Mouse (Mus musculus) spleen, postnatal 4 days (tissue): ENCODE data around the gene Opa1.

Experiments
- DNase-seq, 2 experiments: peaks; one replicate each; pipeline ENCODE4 v3.0.0; 2022; ENCODE audit warnings: low spot score in 2 of 2

The Opa1 gene

DNA sequence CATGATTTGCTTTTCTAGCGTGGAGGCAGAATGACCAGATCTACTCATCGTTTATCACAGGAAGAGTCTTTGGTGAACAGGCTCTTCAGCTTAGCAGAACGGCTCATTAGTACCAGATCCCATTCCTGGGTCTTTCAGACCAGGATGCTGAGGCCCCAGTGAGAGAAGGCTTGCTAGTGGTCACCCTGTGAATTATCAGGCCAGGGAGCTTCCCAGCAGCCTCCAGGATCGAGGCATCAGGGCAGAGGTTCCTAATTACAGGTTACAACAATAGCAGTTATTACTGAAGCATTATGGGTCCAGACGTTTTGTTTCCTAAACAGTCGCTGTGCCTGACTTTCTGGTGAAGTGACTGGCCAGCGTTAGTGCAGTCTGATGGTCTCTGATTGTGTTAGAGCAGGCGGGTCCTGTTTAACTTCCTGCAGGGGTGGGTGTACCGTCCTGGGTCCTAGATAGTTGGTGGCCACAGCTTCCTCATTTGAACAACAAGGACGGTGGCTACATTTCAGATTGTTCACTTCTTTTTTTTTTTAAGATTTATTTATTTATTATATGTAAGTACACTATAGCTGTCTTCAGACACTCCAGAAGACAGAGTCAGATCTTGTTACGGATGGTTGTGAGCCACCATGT is 110.2 kb downstream of the Opa1 start:
- DNase-seq = no peak

DNA sequence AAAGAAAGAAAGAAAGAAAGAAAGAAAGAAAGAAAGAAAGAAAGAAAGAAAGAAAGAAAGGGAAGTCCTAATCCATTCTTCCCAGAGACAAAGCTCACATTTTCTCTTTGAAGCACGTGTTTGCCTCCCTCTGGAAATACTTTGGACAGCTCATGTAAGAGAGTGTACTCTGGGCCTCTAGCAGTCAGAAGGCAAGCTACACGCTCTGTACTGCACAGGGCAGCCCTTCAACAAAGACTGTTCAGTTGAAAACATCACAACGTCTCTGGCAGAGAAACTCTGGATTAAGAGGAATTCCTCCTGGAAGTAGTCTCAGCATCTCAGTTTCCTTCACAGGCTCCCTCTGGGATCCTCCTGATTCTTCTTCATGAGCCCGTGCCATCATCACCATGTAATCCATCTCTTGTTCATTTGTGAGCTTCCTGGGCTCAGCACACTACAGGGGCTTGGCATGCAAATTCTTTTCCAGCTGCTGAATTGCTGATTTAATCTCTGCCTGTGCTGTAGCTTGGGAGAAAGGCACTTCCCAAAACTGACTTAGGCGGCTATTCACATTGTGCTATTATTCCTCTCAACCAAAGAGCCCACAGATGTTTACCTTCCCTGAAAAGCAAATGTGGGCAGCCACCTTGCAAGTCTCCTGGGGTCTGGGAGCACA is 114.0 kb downstream of the Opa1 start:
- DNase-seq = no peak

DNA sequence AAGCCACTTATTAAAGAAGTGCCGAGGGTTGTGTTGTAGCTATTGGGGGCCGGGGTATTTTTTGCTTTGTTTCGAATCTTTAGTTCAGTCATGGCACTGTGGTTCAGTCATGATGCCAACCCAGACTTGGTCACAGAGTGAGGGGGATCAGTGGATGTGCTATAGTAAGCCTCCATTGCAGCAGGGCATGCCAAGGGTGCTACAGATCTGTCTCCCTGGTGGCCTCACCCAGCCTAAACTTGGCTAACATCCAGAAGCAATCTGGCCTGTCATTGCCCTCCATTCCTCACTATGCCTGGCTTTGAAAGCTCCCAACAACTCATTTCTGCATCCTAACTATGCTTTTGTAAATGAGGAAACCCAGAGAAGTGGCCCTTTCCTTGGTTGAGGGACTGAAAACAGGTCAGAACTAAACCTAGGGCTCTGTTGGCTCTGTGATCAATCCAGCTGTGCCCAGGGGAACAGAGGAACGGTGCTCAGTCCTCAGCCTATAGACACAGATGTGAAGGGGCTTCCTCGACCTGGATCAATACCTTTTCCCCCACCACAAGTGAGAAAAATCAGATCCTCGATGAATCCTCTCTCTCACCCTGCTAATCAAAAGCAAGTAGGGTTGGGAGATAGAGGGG is 114.8 kb downstream of the Opa1 start:
- DNase-seq = no peak

DNA sequence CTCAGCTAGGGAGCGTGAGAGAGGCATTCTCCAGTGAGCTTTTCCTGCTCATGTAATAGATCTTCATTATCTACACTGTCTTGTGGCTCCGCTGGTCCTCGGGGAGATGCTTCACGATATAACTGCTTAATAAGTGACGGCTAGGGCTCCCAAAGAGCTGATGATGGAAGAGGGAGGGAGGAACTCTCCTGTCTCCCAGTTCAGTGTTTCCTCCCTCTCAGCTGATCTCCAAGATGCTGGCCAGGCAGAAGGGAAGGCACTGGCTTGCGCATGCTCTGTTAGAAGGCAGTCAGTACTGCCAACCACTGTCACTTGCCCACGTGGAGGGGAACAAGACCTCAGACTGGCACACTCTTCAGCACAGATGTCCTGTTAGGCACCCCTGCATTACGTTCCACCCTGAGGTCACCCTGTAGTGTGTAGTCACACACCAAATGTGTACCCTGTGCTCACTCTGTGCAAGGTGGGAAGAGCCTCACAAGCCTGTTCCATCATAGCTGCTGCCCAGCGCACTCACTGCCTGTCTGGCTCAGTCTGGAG is 115.4 kb downstream of the Opa1 start:
- DNase-seq = no peak
